Mouse (Mus musculus) thymus, postnatal 0 days (tissue): ENCODE results near the gene Mst1r. TPM values are rescaled to one million over a fixed set of nuclear protein-coding genes. Genes with fewer than 3 reads are reported as not detected.

Source experiments
- DNase-seq: peaks from one replicate; pipeline ENCODE4 v3.0.0-alpha.2; 2015; ENCODE audit warnings: low spot score
- polyA plus RNA-seq: library from polyadenylated mRNA; unstranded; fragments of >200 nt; fragmentation: Nextera tagmentation; extraction: Ambion mirVana; gene quantifications from 2 replicates; pipeline ENCODE4 v1.2.1, GENCODE M21; 2015

Mst1r gene
- polyA plus RNA-seq, 1 experiment from 2014 or later, result 2.4 TPM

DNA sequence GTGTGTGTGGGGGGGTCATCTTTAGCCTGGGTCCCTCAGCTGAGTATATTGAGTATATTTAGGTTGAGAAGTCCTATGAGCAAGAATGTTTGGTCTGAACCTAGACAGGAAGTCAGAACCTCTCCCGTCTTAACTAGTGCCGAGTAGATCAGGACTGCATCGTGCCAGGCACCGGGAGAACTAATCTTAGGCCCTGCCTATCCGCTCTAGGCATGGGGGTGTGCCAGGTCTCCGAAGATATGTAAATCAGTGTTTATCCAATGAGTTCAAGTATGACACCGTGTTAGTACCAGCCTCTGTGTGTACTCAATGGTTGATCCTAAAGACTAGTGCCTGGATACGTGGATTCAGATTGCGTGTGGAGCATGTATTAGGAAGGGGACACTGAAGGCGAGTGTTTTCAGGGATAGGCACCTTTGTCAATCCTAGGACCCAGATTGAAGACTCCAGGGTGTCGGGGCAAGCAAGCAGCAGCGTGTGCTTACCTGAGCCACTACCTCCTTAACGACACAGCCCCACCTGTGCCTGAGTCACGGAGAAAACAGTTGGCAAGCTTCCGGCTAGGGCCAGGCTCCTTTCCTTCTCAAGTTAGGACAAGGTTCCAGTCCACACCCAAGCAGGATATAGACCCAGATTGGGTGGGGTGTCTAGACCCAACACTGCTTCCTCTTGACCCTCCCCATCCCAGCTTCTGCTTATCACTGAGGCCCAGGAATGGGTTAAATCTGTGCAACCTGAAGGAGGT, 3.5 kb downstream of the Mst1r start:
- no peak for DNase-seq

DNA sequence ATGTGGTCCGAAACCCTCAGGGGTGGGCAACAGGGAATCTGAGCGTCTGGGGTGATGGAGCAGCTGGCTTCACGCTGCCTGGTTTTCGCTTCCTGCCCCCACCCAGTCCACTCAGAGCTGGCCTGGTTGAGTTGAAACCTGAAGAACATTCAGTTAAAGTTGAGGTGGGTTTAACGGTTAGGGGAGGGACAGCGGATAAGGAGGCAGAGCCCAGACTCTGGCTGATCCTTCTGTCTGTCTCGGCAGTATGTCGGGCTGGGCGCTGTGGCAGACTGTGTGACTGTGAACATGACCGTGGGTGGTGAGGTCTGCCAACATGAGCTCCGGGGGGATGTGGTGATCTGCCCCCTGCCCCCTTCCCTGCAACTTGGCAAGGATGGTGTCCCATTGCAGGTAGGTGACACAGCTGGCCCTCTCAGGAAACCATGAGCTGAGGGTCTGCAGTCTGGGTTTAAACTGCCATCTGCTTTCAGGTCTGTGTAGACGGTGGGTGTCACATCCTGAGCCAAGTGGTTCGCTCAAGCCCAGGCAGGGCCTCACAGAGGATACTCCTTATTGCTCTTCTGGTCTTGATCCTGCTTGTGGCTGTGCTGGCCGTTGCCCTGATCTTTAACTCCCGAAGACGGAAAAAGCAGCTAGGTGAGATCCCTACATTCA, 8.2 kb downstream of the Mst1r start:
- no peak for DNase-seq

DNA sequence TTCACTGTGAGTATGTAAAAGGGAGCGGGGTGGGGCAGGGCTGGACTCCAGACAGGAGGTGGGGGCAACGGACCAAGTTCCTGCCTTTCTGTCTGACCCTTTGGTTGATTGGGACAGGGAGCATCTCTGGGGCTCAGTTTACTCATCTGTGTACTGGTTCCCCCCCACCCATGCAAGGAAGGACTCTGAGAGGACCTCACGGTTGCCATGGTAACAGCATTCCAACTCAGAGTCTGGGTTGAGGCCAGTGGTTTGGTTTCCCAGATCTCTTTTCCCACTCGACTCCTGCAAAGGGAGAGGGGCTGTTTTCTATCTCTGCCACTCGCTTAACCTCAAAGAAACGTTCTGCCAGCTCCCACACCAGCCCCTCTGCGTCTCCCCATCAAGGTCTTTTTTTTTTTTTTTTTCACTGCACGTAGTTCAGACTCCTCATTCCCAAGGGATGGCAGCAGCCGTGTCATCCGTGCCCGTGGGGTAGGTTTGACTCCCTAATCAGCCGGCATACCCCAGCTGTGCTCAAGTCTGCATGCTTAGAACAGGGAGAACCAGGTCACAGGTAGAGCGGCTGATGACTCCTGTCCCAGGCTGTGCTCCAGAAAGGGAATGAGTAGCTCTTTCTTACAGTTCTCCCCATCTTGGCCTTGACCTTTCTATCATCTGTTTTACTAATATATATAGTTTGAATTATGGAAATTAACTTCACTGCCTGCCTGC, 11.4 kb downstream of the Mst1r start:
- DNase-seq, result no peak

DNA sequence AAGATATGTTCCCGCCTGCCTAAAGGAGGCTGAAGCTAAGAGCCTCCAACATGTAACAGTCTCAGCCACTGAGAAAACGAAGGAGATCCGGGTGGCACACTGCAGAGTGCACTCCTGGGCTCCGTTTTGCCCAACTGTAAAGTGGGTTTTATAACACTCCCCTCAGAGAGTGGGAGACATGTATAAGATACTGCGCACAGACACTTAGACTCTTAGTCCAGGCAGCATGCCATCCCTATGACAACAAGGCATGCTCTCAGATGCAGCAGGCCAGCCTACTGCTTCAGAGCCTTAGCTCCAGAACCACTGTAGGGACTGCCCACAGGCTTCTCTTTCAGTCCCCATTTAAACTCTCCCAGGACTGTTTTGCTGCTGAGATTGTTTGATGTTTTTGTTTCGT, 12.2 kb downstream of the Mst1r start:
- DNase-seq, result no peak

DNA sequence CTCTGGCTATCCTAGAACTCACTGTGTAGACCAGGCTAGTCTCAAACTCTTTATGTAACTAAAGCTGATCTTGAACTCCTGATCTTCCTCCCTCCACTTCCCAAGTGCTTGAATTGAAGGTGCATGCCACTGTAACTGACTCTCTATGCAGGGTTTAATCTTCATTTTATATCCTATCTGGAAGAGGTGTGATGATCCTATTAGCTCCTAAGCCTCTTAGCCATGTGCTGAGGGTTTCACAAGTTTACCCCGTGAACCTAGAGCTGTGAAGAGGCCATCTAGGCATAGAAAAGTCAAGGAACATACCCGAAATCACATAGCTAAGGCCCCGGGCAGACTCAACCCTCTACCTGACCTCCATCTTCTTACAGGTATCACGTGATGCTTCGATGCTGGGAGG, 12.8 kb downstream of the Mst1r start:
- no peak for DNase-seq

DNA sequence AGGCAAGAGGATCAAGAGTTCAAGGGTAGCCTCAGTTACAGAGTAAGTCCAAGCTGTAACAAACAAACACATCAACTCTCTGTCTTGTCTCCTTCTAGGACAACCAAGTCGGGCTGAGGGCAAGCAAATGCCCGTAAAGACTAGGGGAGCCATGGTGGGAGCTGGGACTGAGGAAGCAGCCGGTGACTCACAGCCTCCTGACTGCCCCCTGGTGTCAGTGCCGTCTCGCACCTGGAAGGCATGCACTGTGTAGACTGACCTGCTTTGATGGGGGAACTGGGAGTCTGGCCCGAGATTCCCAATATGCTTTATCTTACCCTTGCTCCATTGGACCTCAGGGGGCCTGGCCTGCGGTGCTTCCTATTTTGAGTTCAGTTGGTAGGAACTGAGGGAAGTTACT, 16.3 kb downstream of the Mst1r start:
- DNase-seq, result peak; percentile 58

DNA sequence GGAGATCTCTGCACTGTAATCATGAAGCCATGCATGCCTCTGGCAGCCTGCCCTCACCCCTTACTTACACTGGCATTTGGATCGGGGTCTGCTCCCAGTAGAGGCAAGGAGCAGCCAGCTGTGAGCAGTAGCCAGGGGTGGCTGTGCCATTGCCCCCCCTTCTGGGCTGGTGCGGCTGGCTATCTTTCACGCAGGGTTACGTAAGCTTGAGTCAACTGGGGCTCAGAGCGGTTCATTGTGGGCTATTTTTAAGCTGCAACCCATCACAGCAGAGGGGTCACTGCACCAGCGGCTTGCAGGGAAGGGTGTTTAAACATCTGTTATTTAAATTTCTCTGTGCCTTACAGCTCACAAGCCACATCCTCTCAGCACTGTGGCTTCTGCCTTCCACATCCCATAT, 17.3 kb downstream of the Mst1r start:
- DNase-seq, result peak; percentile 19

DNA sequence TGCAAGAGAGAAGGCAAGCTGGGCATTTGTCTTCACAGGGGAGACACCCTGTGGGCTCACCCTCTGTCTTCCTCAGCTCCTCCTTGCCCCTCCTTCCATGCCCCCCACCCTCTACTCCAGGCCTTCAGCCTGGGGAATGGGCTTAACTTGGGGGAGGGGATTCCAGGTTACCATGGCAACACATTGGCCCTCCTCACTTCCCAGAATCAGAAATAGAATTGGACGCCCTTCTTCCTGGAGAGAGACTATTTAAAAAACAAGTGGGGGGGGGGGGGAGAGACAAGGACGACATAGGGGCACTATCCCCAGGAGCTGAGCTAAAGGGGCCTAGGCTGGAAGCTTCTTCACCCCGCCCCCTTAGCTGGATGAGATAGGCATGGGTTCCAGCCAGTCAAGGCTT, 18.6 kb downstream of the Mst1r start:
- DNase-seq, result no peak

DNA sequence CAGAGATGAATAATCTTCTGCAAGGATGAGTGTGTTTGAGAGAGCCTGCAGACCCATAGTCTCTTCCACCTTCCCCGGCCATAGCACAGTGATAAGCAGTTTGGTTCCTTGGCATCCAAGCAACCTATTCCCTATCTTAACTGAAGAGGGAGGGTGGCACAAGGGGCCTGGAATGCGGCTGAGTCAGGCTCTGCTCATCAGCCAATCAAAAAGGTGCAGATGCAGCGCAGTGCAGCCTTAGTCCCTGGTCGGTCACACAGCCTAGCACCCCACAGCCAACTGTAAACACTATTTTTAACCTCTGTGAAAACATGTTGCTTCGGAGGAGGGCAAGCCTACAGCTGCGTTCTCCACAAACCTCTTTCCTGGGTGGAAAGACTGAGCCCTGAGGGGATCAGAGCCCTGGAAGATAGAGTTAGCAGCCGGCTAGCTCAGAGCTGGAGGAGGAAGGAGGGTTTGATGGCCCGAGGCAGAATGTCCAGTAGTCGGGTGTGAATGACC, 20.3 kb downstream of the Mst1r start:
- DNase-seq, result no peak

DNA sequence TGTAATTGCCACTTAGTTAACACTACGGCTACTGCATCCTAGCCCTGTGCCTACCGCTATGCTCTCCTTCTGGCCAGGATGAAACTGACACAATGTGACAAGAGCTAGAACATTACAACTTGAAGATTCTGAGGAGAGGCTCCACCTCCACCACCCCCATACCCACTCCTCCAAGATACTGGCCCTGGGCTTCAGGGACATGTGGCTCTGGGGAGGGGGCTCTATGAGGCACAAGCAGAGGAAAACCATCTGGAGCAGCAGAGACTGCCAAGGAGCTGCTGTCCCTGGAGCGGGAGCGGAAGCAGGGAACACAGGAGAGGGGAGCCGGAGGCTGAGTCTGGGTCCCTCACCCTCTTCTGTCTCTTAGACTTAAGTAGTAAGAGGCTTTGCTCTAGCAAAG, 21.1 kb downstream of the Mst1r start:
- no peak for DNase-seq

DNA sequence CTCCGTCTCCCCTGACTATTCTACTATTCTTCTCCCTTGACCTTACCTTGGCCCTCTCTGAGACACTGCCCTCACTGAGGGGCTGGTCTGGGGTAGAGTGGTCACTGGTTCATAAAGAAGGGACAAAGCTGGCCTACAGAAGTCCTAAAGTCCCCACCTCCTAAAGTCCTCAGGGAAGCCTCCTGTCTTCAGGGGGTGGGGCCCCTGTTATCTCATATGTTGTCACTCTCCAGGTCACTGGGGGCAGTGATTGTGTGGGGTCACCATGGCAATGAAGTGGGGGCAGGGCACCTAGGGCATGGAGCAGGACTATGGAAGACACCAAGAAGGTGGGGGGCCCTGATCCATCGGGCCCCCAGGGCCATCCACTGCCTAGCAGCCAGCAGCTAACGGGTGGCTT, 21.5 kb downstream of the Mst1r start, which contains the start of gene Actl11:
Actl11 (plus strand) TSS at position 301 of the 400 bp plus-strand sequence.
- no peak for DNase-seq

DNA sequence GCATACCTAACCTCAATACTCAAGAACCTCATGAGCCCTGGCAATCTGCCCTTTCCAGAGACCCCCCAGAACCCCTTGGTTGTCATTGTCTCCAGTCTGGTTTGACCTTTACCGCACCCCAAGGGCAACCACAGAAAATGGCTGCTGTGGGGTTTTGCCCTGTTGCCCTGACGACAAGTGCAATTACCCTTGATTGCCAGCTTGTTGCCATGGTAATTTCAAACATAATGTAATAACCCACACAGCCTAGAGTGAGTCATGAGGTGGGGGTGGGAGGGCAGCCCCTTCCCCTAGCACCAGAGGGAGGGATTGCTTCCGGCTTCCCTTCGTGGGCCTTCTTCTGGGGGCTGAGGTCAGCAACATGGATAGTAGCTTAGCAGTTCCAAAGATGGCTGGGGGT, 25.5 kb downstream of the Mst1r start:
- no peak for DNase-seq

DNA sequence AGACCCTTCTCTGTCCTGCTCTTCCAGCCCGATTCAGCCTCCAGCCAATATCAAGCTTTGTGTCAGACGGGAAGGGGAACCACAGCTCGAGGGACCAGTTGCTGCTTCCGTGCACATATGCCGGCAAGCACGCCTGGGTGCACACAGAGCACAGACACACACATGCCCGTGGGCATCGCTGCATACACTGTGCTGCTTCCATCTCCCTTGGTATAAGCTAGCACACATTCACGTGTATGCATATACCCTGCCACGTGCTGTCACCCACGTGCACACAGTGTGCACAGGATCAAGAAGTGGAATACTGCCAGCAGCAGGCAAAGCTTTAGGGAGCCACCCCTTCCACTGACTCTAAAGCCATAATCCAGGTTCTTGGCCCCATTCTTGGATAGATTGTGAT, 27.5 kb downstream of the Mst1r start:
- no peak for DNase-seq

DNA sequence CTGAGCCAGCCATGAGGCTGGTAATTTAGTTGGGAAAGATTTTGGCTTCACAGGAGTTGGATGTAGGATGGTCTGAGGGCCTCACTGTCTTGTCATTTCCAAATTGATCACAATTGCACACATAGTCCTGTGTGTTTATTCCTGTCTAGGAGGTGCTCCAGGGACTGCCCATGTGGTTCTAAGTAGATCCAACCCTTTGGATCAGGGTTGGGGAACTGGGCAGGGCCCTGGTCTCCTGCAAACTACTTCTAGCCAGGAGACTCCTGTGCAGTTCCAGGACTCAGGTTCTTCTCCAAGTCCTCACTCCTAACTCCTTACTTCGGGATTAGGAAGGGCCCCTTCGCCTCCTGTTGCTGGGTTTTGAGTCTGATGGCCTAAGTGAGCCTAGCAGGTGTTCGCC, 28.7 kb downstream of the Mst1r start, which contains the start of gene Camkv:
Camkv (plus strand) TSS at position 301 of the 400 bp plus-strand sequence.
- DNase-seq, result no peak

DNA sequence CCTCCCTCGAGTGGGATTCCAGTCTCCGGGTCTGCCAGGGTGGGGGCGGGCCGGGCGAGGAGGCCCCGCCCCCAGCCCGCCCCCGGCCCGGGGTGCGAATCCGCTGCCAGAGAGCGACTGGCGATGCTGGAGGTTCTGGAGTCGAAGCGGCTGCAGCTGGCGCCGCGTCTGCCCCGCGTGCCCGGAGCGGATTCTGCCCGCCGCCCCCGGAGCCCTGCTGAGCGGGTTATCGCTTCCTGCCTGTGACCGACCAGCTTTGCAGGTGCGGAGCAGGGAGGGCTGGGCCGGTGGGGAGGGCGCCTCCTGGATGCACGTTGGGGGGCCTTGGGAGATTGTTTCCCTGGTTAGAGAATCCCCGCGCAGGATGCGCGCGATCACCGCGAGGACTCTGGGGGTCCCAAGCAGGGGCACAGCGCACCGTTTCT, 29.1 kb downstream of the Mst1r start:
- DNase-seq, result peak; percentile 84

DNA sequence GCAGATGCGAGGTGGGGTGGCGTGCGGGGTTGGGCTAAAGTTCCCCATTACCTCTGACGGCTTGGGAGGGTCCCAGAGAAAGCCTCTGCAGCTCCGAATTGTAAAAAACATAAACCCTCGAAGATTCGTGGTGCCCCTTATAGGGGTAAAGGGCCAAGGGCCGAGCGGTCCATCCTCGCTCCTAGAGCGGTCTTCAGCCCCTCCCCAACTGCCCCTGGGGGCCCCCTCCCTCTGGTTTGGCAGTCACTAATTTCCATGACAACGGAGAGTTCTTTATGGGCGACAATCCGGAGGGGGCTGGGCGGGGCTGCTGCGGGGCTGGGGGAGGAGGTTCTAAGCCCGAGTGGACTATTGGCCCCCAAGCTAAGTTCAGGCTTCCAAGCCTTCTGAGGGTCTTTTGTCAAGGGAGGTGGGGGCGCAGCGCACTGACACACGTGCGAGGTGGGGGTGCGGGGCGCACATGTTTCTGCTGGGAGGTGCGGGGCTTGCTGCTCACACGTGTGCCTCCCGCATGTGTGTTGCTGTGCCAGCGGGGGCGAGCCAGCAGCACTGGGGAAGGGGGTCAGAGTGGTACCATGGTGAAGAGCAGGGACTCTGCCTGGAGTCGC, 29.6 kb downstream of the Mst1r start:
- DNase-seq, result peak; percentile 27

DNA sequence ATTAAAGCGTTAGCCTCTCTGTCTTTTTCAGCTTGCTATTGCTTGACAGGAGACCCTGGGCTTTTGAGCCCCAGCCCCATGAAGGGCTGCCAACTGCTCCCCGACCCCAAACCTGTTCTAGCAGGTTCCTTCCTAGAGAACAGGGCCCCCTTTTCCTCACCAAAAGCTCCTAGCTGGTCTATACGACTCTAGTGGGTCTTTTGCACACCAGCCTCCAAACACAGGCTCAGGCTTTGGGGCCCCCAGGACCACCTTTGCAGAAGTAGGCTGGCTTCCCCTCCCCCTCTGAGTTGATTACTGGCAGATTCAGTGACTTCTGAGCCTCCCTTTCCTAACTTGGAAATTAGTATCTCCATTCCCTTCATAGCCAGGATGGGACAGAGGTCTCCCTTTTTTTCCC, 30.2 kb downstream of the Mst1r start:
- DNase-seq, result no peak

DNA sequence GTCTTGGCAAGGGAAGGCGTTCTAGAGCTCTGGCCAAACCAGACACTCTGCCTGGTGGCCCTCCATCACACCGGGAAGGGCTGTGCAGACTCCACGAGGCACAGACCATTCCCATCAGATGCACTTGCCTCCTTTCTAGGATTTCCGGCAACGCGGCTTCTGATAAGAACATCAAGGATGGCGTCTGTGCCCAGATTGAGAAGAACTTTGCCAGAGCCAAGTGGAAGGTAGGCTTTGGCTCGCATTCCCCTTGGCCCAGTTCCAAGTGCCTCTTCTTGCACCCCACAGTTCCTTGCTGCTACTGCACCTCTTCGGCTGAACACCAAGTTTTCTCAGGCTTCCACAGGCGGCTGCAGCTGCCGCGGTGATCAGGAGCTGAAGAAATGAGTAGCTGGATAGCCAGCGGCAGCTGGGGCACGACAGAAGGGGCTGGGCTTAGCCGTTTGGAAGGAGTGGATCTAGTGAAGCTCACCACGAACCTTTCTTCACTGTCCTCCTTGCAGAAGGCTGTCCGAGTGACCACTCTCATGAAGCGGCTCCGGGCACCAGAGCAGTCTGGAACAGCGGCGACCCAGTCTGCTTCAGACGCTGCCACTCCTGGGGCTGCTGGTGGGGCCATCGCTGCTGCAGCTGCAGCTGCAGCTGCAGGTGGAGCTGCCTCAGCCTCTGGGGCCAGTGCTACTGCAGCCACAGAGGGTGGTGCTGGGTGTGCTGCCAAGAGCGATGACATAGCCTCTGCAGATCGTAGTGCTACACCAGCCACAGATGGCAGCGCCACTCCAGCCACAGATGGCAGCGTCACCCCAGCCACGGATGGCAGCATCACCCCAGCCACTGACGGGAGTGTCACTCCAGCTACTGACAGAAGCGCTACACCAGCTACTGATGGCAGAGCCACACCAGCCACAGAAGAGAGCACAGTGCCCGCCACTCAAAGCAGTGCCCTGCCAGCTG, 40.8 kb downstream of the Mst1r start:
- DNase-seq, result no peak

DNA sequence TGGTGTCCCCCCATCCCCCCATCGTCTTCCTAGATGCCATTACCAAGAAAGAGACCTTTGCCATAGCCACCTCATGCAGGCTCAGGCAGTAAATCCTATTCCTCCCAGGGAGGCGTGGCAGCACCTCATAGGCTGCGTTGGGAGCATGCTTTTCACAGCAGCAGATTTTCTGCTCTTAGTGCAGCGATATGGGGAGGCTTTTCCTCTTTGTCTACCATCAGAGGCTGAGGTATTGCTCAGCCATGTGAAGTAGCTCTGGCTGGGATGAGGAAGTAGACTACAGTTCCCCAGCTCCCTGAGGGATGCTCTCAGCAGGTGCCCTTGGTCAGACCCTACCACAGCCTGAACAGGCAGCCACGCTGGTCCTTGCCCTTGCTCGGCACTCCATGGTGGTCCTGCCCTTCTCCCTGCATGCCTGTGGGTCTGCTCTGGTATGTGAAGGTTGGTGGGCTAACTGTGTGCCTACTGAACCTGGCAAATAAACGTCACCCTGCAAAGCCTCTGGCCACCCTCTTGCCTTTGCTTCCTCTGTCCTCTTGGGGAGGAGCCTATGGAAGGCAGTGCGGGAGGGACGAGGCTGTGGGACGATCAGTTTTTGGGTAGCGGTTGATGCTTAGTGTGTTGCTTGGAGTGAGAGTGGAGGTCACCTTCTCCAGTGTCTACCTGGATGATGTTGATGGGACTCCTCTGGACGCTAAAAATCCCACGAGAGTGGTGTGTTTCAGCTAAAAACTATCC, 42.7 kb downstream of the Mst1r start:
- DNase-seq, result no peak

DNA sequence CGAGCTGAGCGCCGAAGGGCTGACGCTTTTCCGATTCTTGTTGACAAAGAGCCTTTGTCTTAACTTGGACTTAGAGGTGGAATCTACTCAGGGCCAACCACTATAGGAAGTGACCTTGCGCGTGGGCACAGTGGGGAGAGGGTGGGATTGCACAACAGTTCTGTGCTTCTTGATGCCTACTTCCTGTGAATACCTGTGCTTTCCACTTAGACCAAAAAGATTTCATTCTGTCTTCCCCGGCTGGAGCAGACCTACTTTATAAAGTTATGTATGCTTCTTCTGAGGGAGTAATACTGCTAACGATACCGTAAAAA, 43.2 kb downstream of the Mst1r start, which contains the start of gene Traip:
Traip (plus strand) TSS at position 215 of the 314 bp plus-strand sequence.
- no peak for DNase-seq
